Mouse (Mus musculus): Measurements from ENCODE around the gene Fam151b.

DNA sequence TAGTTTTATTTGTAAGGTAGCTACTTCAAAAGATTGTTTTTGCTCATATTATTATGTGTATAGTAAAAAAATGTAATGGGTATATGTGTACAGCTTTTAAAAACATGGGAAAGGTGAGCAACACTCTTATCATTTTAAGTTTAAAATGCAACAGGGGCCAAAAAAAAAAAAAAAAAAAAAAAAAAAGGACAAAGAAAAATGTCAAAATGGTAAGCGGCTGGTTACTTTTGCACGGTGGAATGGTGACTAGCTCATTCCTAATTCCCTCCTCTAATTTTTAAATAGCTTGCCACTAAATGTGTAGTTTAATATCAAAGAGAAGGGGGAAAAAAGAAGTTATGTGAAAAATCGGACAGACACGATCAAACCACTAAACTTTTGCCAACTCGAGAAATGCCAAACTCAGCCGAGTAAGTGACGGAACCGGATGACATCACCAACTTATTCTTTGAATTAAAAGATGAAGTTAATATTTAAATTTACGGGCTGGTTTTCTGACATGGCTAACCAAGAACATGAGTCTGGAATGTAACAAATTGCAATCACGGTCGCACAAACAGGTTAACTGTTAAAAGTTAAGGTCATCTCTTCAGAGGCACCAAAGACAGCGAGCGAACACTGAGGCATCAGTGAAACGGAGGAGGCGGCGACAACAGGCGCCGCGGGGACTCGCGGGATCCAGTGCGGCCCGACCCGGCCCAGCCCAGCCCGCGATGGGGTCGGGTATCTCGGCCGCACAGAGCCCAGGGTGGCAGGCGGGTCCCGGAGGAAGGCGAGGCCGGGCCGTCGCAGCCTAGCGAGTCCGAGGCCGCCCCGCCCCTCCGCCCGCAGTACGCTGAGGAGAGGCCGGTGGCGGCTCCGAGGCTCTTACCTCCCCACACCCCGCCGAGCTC, 46.3 kb upstream of the Fam151b start:
- TF ChIP-seq POLR2A (IDR thresholded peaks at IDR 0.05; ENCODE audit: control insufficient read depth, low read depth, low read length), result no peak
- no peak for TF ChIP-seq CTCF (IDR thresholded peaks at IDR 0.05; ENCODE audit: control insufficient read depth, insufficient read depth, insufficient replicate concordance, low read depth, low read length)
